Mouse (Mus musculus) limb, embryonic 10.5 days (tissue): Measurements from ENCODE around the gene Ugt1a7c. TPM values are rescaled to one million over a fixed set of nuclear protein-coding genes. Genes with fewer than 3 reads are reported as not detected.
"Not testable (repeated sequence)": the region's sequence is repeated elsewhere in the genome, so short reads cannot be mapped to it uniquely, and the experiment has no call there.

Source experiments
- DNase-seq: peaks from one replicate; pipeline ENCODE4 v3.0.0-alpha.2; 2017; ENCODE audit warnings: low spot score
- H3K27ac ChIP-seq: fragments of 300-500 bp; sonication (generic); 2 replicates; pipeline ENCODE4 v1.5.1; 2016; ENCODE audit warnings: mild to moderate bottlenecking
- H3K27me3 ChIP-seq: fragments of 300-500 bp; sonication (generic); 2 replicates; pipeline ENCODE4 v1.6.1; 2016; ENCODE audit warnings: low read depth, mild to moderate bottlenecking; ENCODE audit not compliant: poor library complexity, severe bottlenecking
- H3K36me3 ChIP-seq: fragments of 300-500 bp; sonication (generic); 2 replicates; pipeline ENCODE4 v1.6.1; 2016; ENCODE audit warnings: mild to moderate bottlenecking, moderate library complexity
- H3K4me1 ChIP-seq: fragments of 300-500 bp; sonication (generic); 2 replicates; pipeline ENCODE4 v1.6.1; 2016
- H3K4me3 ChIP-seq: fragments of 300-500 bp; sonication (generic); 2 replicates; pipeline ENCODE4 v1.5.1; 2016; ENCODE audit warnings: mild to moderate bottlenecking, moderate library complexity
- H3K9me3 ChIP-seq: fragments of 300-500 bp; sonication (generic); replicated peaks from 2 replicates; pipeline ENCODE4 v1.6.1; 2016; ENCODE audit warnings: mild to moderate bottlenecking
- WGBS: fragments of 180-500 bp; shearing (Covaris S2); methylation state at CpG from one replicate; pipeline ENCODE4 v1.1.7; 2016; 5-methylcytosine and 5-hydroxymethylcytosine counted together
- polyA plus RNA-seq: library from polyadenylated mRNA; unstranded; fragments of >200 nt; fragmentation: Nextera tagmentation; extraction: Ambion mirVana; gene quantifications from 2 replicates; pipeline ENCODE4 v1.2.1, GENCODE M21; 2016

Ugt1a7c gene
- polyA plus RNA-seq, 1 experiment from 2014 or later, result 0.61 TPM

- 58% methylated on average over 1 of the region's 1 CpGs for WGBS
- peak; percentile 35 for DNase-seq
- no peak overlapping the region for H3K27ac ChIP-seq
- peaks cover 33% of the 10 kb centered on the region for H3K9me3 ChIP-seq
- H3K27me3 ChIP-seq, result no peaks in the 10 kb centered on the region
- no peaks in the 10 kb centered on the region for H3K36me3 ChIP-seq
- H3K4me1 ChIP-seq, result no peaks in the 10 kb centered on the region
- no peak overlapping the region for H3K4me3 ChIP-seq
These were observed 128.7 kb downstream of the Ugt1a7c start for GRCm38 (mm10) chr1:88223591-88223990.

GRCm38 (mm10) chr1:88224029-88224776 lies 129.3 kb downstream of the Ugt1a7c start:
- Histone ChIP-seq H3K27ac (no peak overlapping the region), H3K36me3 (no peaks in the 10 kb centered on the region), H3K9me3 (peaks cover 39% of the 10 kb centered on the region), H3K27me3 (no peaks in the 10 kb centered on the region), H3K4me1 (no peaks in the 10 kb centered on the region), H3K4me3 (no peak overlapping the region)
- DNase-seq, result peak; percentile 36
- WGBS, result 77% methylated on average over 2 of the region's 2 CpGs

DNA sequence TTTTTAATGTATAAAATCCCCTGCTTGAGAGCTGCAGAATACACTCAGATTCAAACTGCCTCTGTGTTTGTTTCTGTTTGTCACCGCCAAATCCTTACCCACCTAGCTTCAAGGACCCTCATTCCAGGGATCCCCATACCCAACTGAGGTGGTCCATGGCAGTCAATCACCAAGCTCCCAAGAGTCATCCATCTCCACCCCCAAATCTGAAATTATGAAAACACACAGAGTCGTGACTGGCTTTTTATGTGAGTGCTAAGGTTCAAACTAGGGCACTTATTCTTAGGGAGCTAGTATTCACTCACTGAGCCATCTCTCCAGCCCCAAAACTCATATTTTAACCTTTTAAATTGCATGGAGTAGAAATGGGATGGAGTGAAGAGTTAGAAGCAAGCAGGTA lies 130.4 kb downstream of the Ugt1a7c start:
- 38% methylated on average over 2 of the region's 2 CpGs for WGBS
- peaks cover 50% of the 10 kb centered on the region for H3K9me3 ChIP-seq

GRCm38 (mm10) chr1:88225741-88226140 lies 130.9 kb downstream of the Ugt1a7c start:
- DNase-seq, result peak; percentile 29
- H3K4me1 ChIP-seq, result no peaks in the 10 kb centered on the region

More for the DNA sequence above, 130.4 kb downstream of the Ugt1a7c start:
- not testable (repeated sequence) for H3K27ac ChIP-seq, H3K36me3 ChIP-seq, H3K27me3 ChIP-seq, H3K4me3 ChIP-seq, H3K4me1 ChIP-seq
- DNase-seq, result peak; percentile 28

GRCm38 (mm10) chr1:88226670-88227379 lies 132.0 kb downstream of the Ugt1a7c start, which contains the start of gene Mroh2a:
Gene Mroh2a (plus strand): TSS chr1:88226986.
- 60% methylated on average over 5 of the region's 5 CpGs for WGBS
- H3K4me3 ChIP-seq, result no peak within 1 kb of the TSS
- peak; percentile 30 for DNase-seq
- no peaks in the 10 kb centered on the region for H3K4me1 ChIP-seq
- H3K27me3 ChIP-seq, result no peaks in the 10 kb centered on the region
- H3K27ac ChIP-seq, result no peak within 1 kb of the TSS
- no peaks in the 10 kb centered on the region for H3K36me3 ChIP-seq
- peaks cover 63% of the 10 kb centered on the region for H3K9me3 ChIP-seq

More at GRCm38 (mm10) chr1:88225741-88226140, 130.9 kb downstream of the Ugt1a7c start:
- Histone ChIP-seq H3K4me3 (no peak overlapping the region), H3K27me3 (no peaks in the 10 kb centered on the region), H3K36me3 (no peaks in the 10 kb centered on the region), H3K27ac (no peak overlapping the region), H3K9me3 (peaks cover 54% of the 10 kb centered on the region)

GRCm38 (mm10) chr1:88227482-88227881 lies 132.6 kb downstream of the Ugt1a7c start:
- peak; percentile 27 for DNase-seq
- Histone ChIP-seq H3K9me3 (peaks cover 70% of the 10 kb centered on the region), H3K27ac (no peak overlapping the region), H3K36me3 (no peaks in the 10 kb centered on the region), H3K27me3 (no peaks in the 10 kb centered on the region), H3K4me3 (no peak overlapping the region), H3K4me1 (no peaks in the 10 kb centered on the region)
- WGBS, result 64% methylated on average over 2 of the region's 2 CpGs

- no peaks in the 10 kb centered on the region for H3K4me1 ChIP-seq
- no peak for DNase-seq
- H3K27ac ChIP-seq, result no peak overlapping the region
- H3K4me3 ChIP-seq, result no peak overlapping the region
- no peaks in the 10 kb centered on the region for H3K27me3 ChIP-seq
- peaks cover 73% of the 10 kb centered on the region for H3K9me3 ChIP-seq
- H3K36me3 ChIP-seq, result no peaks in the 10 kb centered on the region
- 70% methylated on average over 7 of the region's 7 CpGs for WGBS
These were observed 133.3 kb downstream of the Ugt1a7c start for GRCm38 (mm10) chr1:88228121-88228520.

DNA sequence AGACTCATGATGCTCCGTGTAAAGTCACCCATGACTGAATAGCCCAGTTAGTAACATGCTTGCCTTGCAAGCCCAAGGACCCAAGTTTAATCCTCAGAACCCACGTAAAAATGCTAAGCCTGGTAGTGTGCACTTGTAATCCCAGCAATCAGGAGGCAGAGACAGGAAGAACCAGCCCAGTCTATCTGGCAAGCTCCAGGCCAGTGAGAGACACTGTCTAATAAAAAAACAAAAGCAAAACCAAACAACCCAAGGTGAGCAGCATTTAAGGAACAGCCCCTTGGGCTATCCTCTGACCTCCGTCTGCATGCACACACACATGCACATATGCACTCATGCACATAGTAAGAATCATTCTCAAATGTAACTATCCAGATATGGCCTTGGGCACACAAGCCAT lies 134.7 kb downstream of the Ugt1a7c start:
- Histone ChIP-seq H3K36me3 (no peaks in the 10 kb centered on the region), H3K27me3 (no peaks in the 10 kb centered on the region), H3K4me1 (no peaks in the 10 kb centered on the region), H3K27ac (no peak overlapping the region), H3K9me3 (peaks cover 85% of the 10 kb centered on the region), H3K4me3 (no peak overlapping the region)
- 87% methylated on average over 3 of the region's 3 CpGs for WGBS
- DNase-seq, result no peak

DNA sequence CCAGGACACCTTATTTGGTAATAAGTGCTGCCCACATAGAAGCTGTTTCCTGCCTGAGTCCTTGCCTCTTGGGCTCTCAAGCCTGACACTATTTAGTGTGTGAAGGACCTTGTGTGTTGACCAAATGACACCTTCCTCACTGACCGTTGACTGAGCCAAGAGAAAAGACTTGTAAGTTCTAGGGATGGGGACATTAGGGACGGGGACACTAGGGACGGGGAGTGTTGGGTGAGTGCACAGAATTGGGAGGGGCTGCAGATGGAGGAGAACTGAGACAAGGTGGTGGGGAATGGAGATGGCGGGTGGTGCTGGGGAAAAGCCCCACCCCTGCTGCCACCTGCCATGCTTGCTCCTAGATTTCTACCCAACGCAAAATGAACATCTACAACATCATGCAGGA lies 135.1 kb downstream of the Ugt1a7c start:
- Histone ChIP-seq H3K27ac (no peak overlapping the region), H3K9me3 (peaks cover 89% of the 10 kb centered on the region), H3K4me3 (no peak overlapping the region), H3K4me1 (no peaks in the 10 kb centered on the region), H3K36me3 (no peaks in the 10 kb centered on the region), H3K27me3 (no peaks in the 10 kb centered on the region)
- 89% methylated on average over 5 of the region's 5 CpGs for WGBS
- DNase-seq, result no peak

GRCm38 (mm10) chr1:88230421-88230820 lies 135.6 kb downstream of the Ugt1a7c start:
- Histone ChIP-seq H3K27ac (no peak overlapping the region), H3K4me1 (no peaks in the 10 kb centered on the region), H3K27me3 (no peaks in the 10 kb centered on the region), H3K36me3 (no peaks in the 10 kb centered on the region), H3K4me3 (no peak overlapping the region), H3K9me3 (peaks cover 91% of the 10 kb centered on the region)
- no peak for DNase-seq
- 72% methylated on average over 7 of the region's 7 CpGs for WGBS

DNA sequence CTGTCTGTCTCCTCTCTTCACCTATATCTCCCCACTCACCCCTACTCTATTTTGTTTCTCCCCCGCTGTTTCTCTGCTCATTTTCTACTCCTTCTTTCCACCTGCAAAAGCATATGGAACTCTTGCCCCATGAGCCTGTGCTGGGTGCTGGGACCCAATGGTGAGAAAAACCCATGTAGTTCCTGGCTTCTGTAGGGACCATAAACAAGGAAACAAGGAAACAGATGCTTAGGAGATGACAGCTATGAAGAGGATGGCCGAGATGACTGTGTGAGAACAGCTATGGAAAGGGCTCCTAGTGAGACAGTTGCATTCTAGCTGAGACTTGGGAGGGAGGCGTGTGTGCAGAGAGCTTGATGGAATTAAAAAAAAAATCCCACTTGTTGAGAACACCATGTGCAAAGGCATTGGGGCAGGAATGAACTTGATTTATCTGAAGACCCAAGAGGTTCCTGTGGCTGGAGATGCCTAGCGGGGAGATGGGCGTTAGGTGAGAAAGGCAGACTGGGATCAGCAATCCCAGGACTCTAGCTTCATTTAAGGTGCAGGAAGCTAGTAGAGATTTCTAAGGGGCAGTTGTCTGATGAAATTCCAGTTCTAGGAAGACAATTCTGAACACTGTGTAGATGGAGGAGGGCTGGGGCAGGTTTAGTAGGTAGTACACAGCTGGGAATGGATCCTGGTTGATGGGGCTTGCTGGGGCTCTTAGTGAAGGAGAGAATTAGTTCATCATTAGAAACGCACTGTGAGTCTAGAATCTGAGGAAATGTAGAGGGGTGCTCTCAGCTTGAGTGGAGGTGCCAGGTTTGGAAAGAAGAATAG lies 136.3 kb downstream of the Ugt1a7c start:
- Histone ChIP-seq H3K9me3 (peaks cover 91% of the 10 kb centered on the region), H3K27ac (no peak overlapping the region), H3K27me3 (no peaks in the 10 kb centered on the region), H3K36me3 (no peaks in the 10 kb centered on the region), H3K4me1 (no peaks in the 10 kb centered on the region), H3K4me3 (no peak overlapping the region)
- 77% methylated on average over 6 of the region's 6 CpGs for WGBS
- DNase-seq, result no peak

DNA sequence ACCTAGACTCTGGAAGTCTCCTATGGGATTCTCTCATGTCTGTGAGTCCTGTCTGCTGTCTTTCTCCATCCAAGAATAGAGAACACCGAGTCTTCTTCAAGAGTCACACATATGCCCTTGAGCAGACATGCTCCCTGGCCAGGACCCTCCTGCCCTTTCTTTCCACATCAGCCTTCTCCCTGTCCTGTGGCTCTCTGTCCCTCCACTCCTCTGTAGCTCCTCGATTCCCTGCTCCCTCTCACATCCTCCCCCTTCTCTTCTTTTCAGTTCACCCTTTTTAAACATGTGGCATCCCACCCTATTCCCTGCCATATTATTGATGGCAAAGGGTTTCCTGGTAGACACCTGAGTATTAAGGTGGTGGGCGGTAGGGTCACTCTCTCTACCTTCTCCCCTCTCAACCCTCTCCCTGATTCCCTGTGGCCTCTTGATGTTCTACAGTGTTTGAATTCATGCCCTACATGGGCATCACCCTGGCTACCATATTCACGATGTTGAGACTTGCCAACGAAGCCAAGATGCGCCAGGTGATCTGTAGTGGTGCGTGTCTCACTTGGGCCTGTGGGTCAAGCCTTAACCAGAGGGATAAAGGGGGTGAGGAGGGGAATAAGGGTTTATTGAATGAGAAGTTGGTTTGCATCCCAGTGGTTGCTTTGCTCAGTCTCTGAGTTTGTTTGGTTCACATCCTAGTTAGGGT lies 137.1 kb downstream of the Ugt1a7c start:
- Histone ChIP-seq H3K27ac (no peak overlapping the region), H3K9me3 (peaks cover 89% of the 10 kb centered on the region), H3K36me3 (no peaks in the 10 kb centered on the region), H3K4me3 (no peak overlapping the region), H3K4me1 (no peaks in the 10 kb centered on the region), H3K27me3 (no peaks in the 10 kb centered on the region)
- WGBS, result 73% methylated on average over 7 of the region's 7 CpGs
- DNase-seq, result no peak
